Mouse (Mus musculus) midbrain, embryonic 11.5 days (tissue): ENCODE results near the gene Afap1. TPM values are rescaled to one million over a fixed set of nuclear protein-coding genes. Genes with fewer than 3 reads are reported as not detected.
A peak's percentile ranks its signal among the peaks of the same experiment; 100 is the strongest.

Experiments
- ATAC-seq: fragments of 200-750 bp; cut with Nextera tagmentation; 2 replicates; pipeline ENCODE4 v1.8.0; 2017; ENCODE audit warnings: moderate TSS enrichment, moderate library complexity; ENCODE audit not compliant: low FRiP score
- DNase-seq: peaks from one replicate; pipeline ENCODE4 v3.0.0; 2015; ENCODE audit warnings: low spot score; ENCODE audit errors: missing footprints
- H3K27ac ChIP-seq: fragments of 300-500 bp; sonication (generic); 2 replicates; pipeline ENCODE4 v1.5.1; 2014; ENCODE audit warnings: low read depth, low read length
- H3K27me3 ChIP-seq: fragments of 300-500 bp; sonication (generic); 2 replicates; pipeline ENCODE4 v1.6.1; 2014; ENCODE audit warnings: mild to moderate bottlenecking, low read length, moderate library complexity, mixed read lengths; ENCODE audit not compliant: control insufficient read depth, insufficient read depth
- H3K36me3 ChIP-seq: fragments of 300-500 bp; sonication (generic); 2 replicates; pipeline ENCODE4 v1.6.1; 2014; ENCODE audit warnings: mild to moderate bottlenecking, low read length, moderate library complexity, mixed read lengths; ENCODE audit not compliant: control insufficient read depth, insufficient read depth
- H3K4me1 ChIP-seq: fragments of 300-500 bp; sonication (generic); 2 replicates; pipeline ENCODE4 v1.6.1; 2014; ENCODE audit warnings: low read length; ENCODE audit not compliant: control insufficient read depth, insufficient read depth
- H3K4me2 ChIP-seq: fragments of 300-500 bp; sonication (generic); 2 replicates; pipeline ENCODE4 v1.6.1; 2014; ENCODE audit warnings: mild to moderate bottlenecking, moderate library complexity
- H3K4me3 ChIP-seq: fragments of 300-500 bp; sonication (generic); 2 replicates; pipeline ENCODE4 v1.5.1; 2014; ENCODE audit warnings: low read depth, low read length
- H3K9ac ChIP-seq: fragments of 300-500 bp; sonication (generic); 2 replicates; pipeline ENCODE4 v1.6.1; 2014; ENCODE audit warnings: low read length
- H3K9me3 ChIP-seq: fragments of 300-500 bp; sonication (generic); 2 replicates; pipeline ENCODE4 v1.6.1; 2016; ENCODE audit warnings: low read length; ENCODE audit not compliant: control insufficient read depth
- WGBS: fragments of 180-500 bp; shearing (Covaris S2); extraction: QIAGEN DNeasy Blood & Tissue Kit; methylation state at CpG from one replicate; pipeline ENCODE4 v1.1.7; 2014; 5-methylcytosine and 5-hydroxymethylcytosine counted together
- polyA plus RNA-seq: library from polyadenylated mRNA; unstranded; fragments of >200 nt; fragmentation: Nextera tagmentation; extraction: Ambion mirVana; gene quantifications from 2 replicates; pipeline ENCODE4 v1.2.1, GENCODE M21; 2014

Afap1 gene
- polyA plus RNA-seq, 1 experiment from 2014 or later: 36.1 TPM

GRCm38 (mm10) chr5:35918387-35918786, 25.3 kb downstream of the Afap1 start:
- no peak for DNase-seq
- ATAC-seq: no peak
- H3K4me3 ChIP-seq: no peak overlapping the region
- no peak overlapping the region for H3K4me2 ChIP-seq
- WGBS: 41% methylated on average over 8 of the region's 8 CpGs
- peaks cover 46% of the 10 kb centered on the region for H3K4me1 ChIP-seq
- H3K27me3 ChIP-seq: no peaks in the 10 kb centered on the region
- peak overlapping the region; percentile 44; the same call in 1 of the 2 replicates for H3K9ac ChIP-seq
- no peaks in the 10 kb centered on the region for H3K36me3 ChIP-seq
- peak overlapping the region; percentile 86 for H3K27ac ChIP-seq
- no peaks in the 10 kb centered on the region for H3K9me3 ChIP-seq

- H3K36me3 ChIP-seq: no peaks in the 10 kb centered on the region
- no peak for DNase-seq
- H3K27ac ChIP-seq: peak overlapping the region; percentile 62
- H3K9me3 ChIP-seq: no peaks in the 10 kb centered on the region
- H3K4me1 ChIP-seq: peaks cover 48% of the 10 kb centered on the region
- H3K27me3 ChIP-seq: no peaks in the 10 kb centered on the region
- 51% methylated on average over 4 of the region's 4 CpGs for WGBS
- H3K9ac ChIP-seq: no peak overlapping the region
- no peak overlapping the region for H3K4me2 ChIP-seq
- peak; percentile 46 for ATAC-seq
- H3K4me3 ChIP-seq: no peak overlapping the region
Measured at GRCm38 (mm10) chr5:35920076-35920475, 27.0 kb downstream of the Afap1 start.

- Histone ChIP-seq H3K4me1 (peaks cover 51% of the 10 kb centered on the region), H3K36me3 (no peaks in the 10 kb centered on the region), H3K27me3 (no peaks in the 10 kb centered on the region), H3K9me3 (no peaks in the 10 kb centered on the region), H3K27ac (no peak overlapping the region), H3K9ac (no peak overlapping the region), H3K4me2 (no peak overlapping the region), H3K4me3 (no peak overlapping the region)
- no peak for DNase-seq
- no peak for ATAC-seq
Measured at GRCm38 (mm10) chr5:35920557-35920956, 27.4 kb downstream of the Afap1 start.

- H3K9me3 ChIP-seq: no peaks in the 10 kb centered on the region
- H3K36me3 ChIP-seq: no peaks in the 10 kb centered on the region
- no peak overlapping the region for H3K4me2 ChIP-seq
- 83% methylated on average over 6 of the region's 6 CpGs for WGBS
- H3K27me3 ChIP-seq: no peaks in the 10 kb centered on the region
- H3K4me1 ChIP-seq: peaks cover 54% of the 10 kb centered on the region
- DNase-seq (no peak), ATAC-seq (no peak)
- H3K9ac ChIP-seq: no peak overlapping the region; the same call in 1 of the 2 replicates
- no peak overlapping the region for H3K27ac ChIP-seq
- no peak overlapping the region for H3K4me3 ChIP-seq
Measured at GRCm38 (mm10) chr5:35921141-35921540, 28.0 kb downstream of the Afap1 start.

- H3K9me3 ChIP-seq: no peaks in the 10 kb centered on the region
- no peaks in the 10 kb centered on the region for H3K36me3 ChIP-seq
- DNase-seq: no peak
- H3K4me3 ChIP-seq: no peak overlapping the region
- no peaks in the 10 kb centered on the region for H3K27me3 ChIP-seq
- H3K27ac ChIP-seq: no peak overlapping the region
- no peak for ATAC-seq
- H3K4me1 ChIP-seq: peaks cover 50% of the 10 kb centered on the region
- no peak overlapping the region for H3K9ac ChIP-seq
- 55% methylated on average over 10 of the region's 10 CpGs for WGBS
- H3K4me2 ChIP-seq: no peak overlapping the region
Measured at GRCm38 (mm10) chr5:35921595-35922254, 28.6 kb downstream of the Afap1 start.

GRCm38 (mm10) chr5:35923448-35923847, 30.3 kb downstream of the Afap1 start:
- Histone ChIP-seq H3K27me3 (no peaks in the 10 kb centered on the region), H3K36me3 (no peaks in the 10 kb centered on the region), H3K4me1 (peaks cover 46% of the 10 kb centered on the region), H3K27ac (no peak overlapping the region), H3K9me3 (no peaks in the 10 kb centered on the region), H3K9ac (no peak overlapping the region), H3K4me2 (no peak overlapping the region), H3K4me3 (no peak overlapping the region)
- DNase-seq: no peak
- WGBS: 90% methylated on average over 6 of the region's 6 CpGs
- ATAC-seq: no peak

- H3K4me2 ChIP-seq: no peak overlapping the region
- peaks cover 31% of the 10 kb centered on the region for H3K4me1 ChIP-seq
- no peaks in the 10 kb centered on the region for H3K36me3 ChIP-seq
- 70% methylated on average over 12 of the region's 12 CpGs for WGBS
- ATAC-seq (peak; percentile 49), DNase-seq (no peak)
- H3K27me3 ChIP-seq: no peaks in the 10 kb centered on the region
- H3K4me3 ChIP-seq: no peak overlapping the region
- H3K9me3 ChIP-seq: no peaks in the 10 kb centered on the region
- peak overlapping the region; percentile 54 for H3K27ac ChIP-seq
- no peak overlapping the region for H3K9ac ChIP-seq
Measured at GRCm38 (mm10) chr5:35925171-35925634, 32.1 kb downstream of the Afap1 start.

GRCm38 (mm10) chr5:35926511-35926910, 33.4 kb downstream of the Afap1 start:
- no peak overlapping the region for H3K4me3 ChIP-seq
- DNase-seq (no peak), ATAC-seq (no peak)
- H3K9me3 ChIP-seq: no peaks in the 10 kb centered on the region
- no peaks in the 10 kb centered on the region for H3K36me3 ChIP-seq
- no peaks in the 10 kb centered on the region for H3K27me3 ChIP-seq
- H3K27ac ChIP-seq: no peak overlapping the region
- 86% methylated on average over 8 of the region's 8 CpGs for WGBS
- no peak overlapping the region for H3K9ac ChIP-seq
- peaks cover 23% of the 10 kb centered on the region for H3K4me1 ChIP-seq
- H3K4me2 ChIP-seq: no peak overlapping the region

GRCm38 (mm10) chr5:35931296-35931695, 38.2 kb downstream of the Afap1 start:
- Histone ChIP-seq H3K27ac (no peak overlapping the region), H3K36me3 (no peaks in the 10 kb centered on the region), H3K27me3 (no peaks in the 10 kb centered on the region), H3K4me3 (no peak overlapping the region), H3K9me3 (no peaks in the 10 kb centered on the region), H3K4me2 (no peak overlapping the region), H3K4me1 (peaks cover 11% of the 10 kb centered on the region), H3K9ac (no peak overlapping the region)
- 72% methylated on average over 5 of the region's 5 CpGs for WGBS
- ATAC-seq: no peak
- DNase-seq: no peak
